Mouse (Mus musculus) thymus, adult 2 months (tissue): ENCODE measurements around the gene Cd248.

Experiments used
- CTCF ChIP-seq: fragments of 200-500 bp; IDR thresholded peaks from 2 replicates; pipeline ENCODE4 v1.5.1; 2012; ENCODE audit warnings: mild to moderate bottlenecking, control low read depth, low read length, moderate library complexity, borderline replicate concordance; ENCODE audit not compliant: control insufficient read depth, poor library complexity, insufficient read depth; ENCODE audit errors: extremely low read depth
- POLR2A ChIP-seq: fragments of 200-500 bp; IDR thresholded peaks from 2 replicates; pipeline ENCODE4 v1.6.1; 2012; ENCODE audit warnings: mild to moderate bottlenecking, low read length, control low read depth, moderate library complexity; ENCODE audit not compliant: control insufficient read depth, poor library complexity, insufficient read depth; ENCODE audit errors: extremely low read depth

- TF ChIP-seq POLR2A (no peak), CTCF (no peak)
These were observed 5.4 kb upstream of the Cd248 start for GRCm38 (mm10) chr19:5062446-5062845.
